Mouse (Mus musculus) liver, adult 2 months (tissue): Measurements from ENCODE around the gene Riox2.

Source experiments
- CTCF ChIP-seq: fragments of 200-500 bp; IDR thresholded peaks from 2 replicates; pipeline ENCODE4 v1.5.1; 2011; ENCODE audit warnings: low read depth, low read length, control low read depth
- POLR2A ChIP-seq: fragments of 200-500 bp; IDR thresholded peaks from 2 replicates; pipeline ENCODE4 v1.6.1; 2011; ENCODE audit warnings: low read length, control low read depth; ENCODE audit not compliant: insufficient read depth; ENCODE audit errors: extremely low read depth

DNA sequence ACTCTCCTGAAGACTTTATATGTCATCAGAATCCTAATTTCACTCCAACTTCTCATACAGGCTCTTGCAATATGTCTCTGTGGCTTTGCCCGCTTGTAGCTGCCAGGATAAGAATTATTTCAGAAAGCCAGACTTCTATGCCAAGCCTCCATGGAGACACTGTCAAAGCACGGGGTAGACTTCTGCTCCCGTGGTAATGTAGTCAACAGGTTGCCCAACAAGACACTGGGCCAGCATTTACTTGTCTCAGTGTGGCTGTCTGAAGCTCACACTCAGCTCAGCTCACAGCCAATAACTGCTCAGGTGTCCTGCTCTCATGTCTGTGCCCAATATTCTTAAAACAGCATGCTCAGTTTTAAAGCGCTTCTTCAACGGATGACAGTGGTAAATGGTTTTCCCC lies 43.6 kb downstream of the Riox2 start:
- TF ChIP-seq CTCF = no peak
- no peak for TF ChIP-seq POLR2A
